In genomic region chr17:34924258-34924657, GRCm38 (mm10) we compare ENCODE assay signal across 1 mouse cellular context.
A peak's percentile ranks its signal among the peaks of the same experiment; 100 is the strongest.
TF ChIP-seq lines count a peak whose summit lies in the region.

No protein-coding gene starts in this region.

TF ChIP-seq in CH12.LX, 34 proteins besides CTCF, POLR2A, EP300 and RAD21:
- TF ChIP-seq ZC3H11A (IDR thresholded peaks at IDR 0.05; ENCODE audit: low read depth, low read length) (no peak), CHD1 (IDR thresholded peaks at IDR 0.05; ENCODE audit: low read depth, low read length) (no peak), JUND (conservative IDR thresholded peaks at IDR 0.05; ENCODE audit: low read depth, low read length) (no peak), ZNF384 (IDR thresholded peaks at IDR 0.05; ENCODE audit: low read depth, low read length) (peak; percentile 72), POLR2AphosphoS2 (IDR thresholded peaks at IDR 0.05; ENCODE audit: low read depth, low read length) (no peak)
TF ChIP-seq in CH12.LX: peak in this region for 1.
